Mouse (Mus musculus): ENCODE results near the gene Sult5a1. TPM values are rescaled to one million over a fixed set of nuclear protein-coding genes. Genes with fewer than 3 reads are reported as not detected.
A peak's percentile ranks its signal among the peaks of the same experiment; 100 is the strongest.
"Not testable (repeated sequence)": the region's sequence is repeated elsewhere in the genome, so short reads cannot be mapped to it uniquely, and the experiment has no call there.

Sult5a1 gene
- 16.3 and 17.8 TPM in 2 replicates for polyA plus RNA-seq (2014; fragmentation: Nextera tagmentation; extraction: Ambion mirVana)

DNA sequence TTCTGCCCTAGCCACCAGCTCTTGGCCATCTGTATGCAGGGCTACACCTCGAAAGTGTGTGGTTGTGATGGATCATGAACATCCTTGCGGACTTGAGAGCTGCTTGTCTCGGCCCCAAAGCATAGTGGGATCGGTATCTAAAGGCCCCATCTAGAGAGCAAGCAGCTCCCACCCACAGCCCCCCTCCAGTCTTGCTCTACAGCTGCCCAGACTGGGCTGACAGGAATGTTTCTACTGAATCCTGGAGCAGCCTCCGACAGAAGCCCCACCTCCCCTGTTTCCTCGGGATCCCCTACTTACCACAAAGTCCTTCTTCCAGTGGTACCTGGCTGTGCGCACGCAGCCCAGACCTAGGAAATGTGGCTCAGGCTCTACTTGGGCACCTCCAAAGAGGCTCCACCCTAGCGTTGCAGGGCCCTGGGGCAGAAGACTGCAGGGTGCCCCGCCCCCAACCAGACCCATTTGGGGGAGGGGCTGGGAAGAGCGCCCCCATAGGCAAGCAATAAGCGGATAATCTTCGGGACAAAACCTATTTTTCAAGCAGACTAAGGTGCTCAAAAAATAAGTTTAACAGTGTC lies at the start of gene Sult5a1:
Sult5a1 (minus strand) TSS at position 428 of the 578 bp plus-strand sequence.
- no peaks in the 10 kb centered on the region for H3K36me3 ChIP-seq (ENCODE audit: insufficient read depth)
- H3K4me1 ChIP-seq (ENCODE audit: insufficient read depth) = peaks cover 8% of the 10 kb centered on the region; the same call in 1 of the 2 replicates
- peak; percentile 38 for TF ChIP-seq CTCF (IDR thresholded peaks at IDR 0.05; ENCODE audit: low read depth)
- H3K4me2 ChIP-seq = peak within 1 kb of the TSS; percentile 38
- DNase-seq (peak; percentile 64), ATAC-seq (ENCODE audit: insufficient read depth) (peak; percentile 72)
- H3K27ac ChIP-seq (ENCODE audit: low read depth) = peak within 1 kb of the TSS; percentile 50
- peak within 1 kb of the TSS; percentile 17 for H3K4me3 ChIP-seq (ENCODE audit: low read depth, low read length)
- no peaks in the 10 kb centered on the region for H3K27me3 ChIP-seq (ENCODE audit: insufficient read depth, low read length)
- WGBS = 26% methylated on average over 13 of the region's 13 CpGs
- peak within 1 kb of the TSS; percentile 19 for H3K9ac ChIP-seq
- H3K9me3 ChIP-seq (ENCODE audit: low read depth, low read length) = no peaks in the 10 kb centered on the region

GRCm38 (mm10) chr8:123203571-123203970 lies 45.5 kb upstream of the Sult5a1 start:
- no peaks in the 10 kb centered on the region for H3K9me3 ChIP-seq (ENCODE audit: low read depth, low read length)
- H3K27ac ChIP-seq (ENCODE audit: low read depth) = no peak overlapping the region
- H3K4me1 ChIP-seq (ENCODE audit: insufficient read depth) = 0 out of 2 replicates have a peak, but pooled peaks cover 4% of the 10 kb centered on the region
- TF ChIP-seq CTCF (IDR thresholded peaks at IDR 0.05; ENCODE audit: low read depth) = no peak
- H3K9ac ChIP-seq = no peak overlapping the region
- WGBS = 76% methylated on average over 3 of the region's 3 CpGs
- no peaks in the 10 kb centered on the region for H3K27me3 ChIP-seq (ENCODE audit: insufficient read depth, low read length)
- peaks cover 31% of the 10 kb centered on the region for H3K36me3 ChIP-seq (ENCODE audit: insufficient read depth)
- DNase-seq = peak; percentile 7
- H3K4me2 ChIP-seq = no peak overlapping the region
- no peak overlapping the region for H3K4me3 ChIP-seq (ENCODE audit: low read depth, low read length)
- no peak for ATAC-seq (ENCODE audit: insufficient read depth)

DNA sequence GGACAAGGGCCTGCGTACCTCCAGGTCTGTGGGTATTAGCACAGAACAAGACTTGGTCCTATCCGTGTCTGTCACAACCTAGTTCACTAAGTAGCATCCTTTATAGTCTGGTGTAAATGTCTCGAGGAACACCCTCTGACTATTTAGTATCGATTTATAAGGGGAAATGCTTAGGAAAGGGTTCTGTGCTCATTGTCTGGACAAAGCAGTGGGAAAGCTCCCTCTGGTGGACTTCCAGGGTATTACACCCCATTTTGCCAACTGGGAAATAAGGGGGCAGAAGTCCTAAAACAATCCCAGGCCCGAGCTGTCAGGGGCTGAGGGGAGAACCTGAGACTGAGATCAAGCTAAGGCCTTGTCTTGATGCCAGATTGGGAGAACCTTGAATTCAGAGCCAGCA lies 44.2 kb upstream of the Sult5a1 start:
- Histone ChIP-seq H3K36me3 (ENCODE audit: insufficient read depth) (peaks cover 18% of the 10 kb centered on the region), H3K4me1 (ENCODE audit: insufficient read depth) (0 out of 2 replicates have a peak, but pooled peaks cover 4% of the 10 kb centered on the region), H3K4me2 (no peak overlapping the region), H3K27me3 (ENCODE audit: insufficient read depth, low read length) (no peaks in the 10 kb centered on the region), H3K4me3 (ENCODE audit: low read depth, low read length) (no peak overlapping the region), H3K9me3 (ENCODE audit: low read depth, low read length) (no peaks in the 10 kb centered on the region), H3K9ac (no peak overlapping the region), H3K27ac (ENCODE audit: low read depth) (no peak overlapping the region)
- DNase-seq = peak; percentile 93
- TF ChIP-seq CTCF (IDR thresholded peaks at IDR 0.05; ENCODE audit: low read depth) = peak; percentile 97
- 25% methylated on average over 5 of the region's 5 CpGs for WGBS
- ATAC-seq (ENCODE audit: insufficient read depth) = no peak

GRCm38 (mm10) chr8:123199864-123200263 lies 41.7 kb upstream of the Sult5a1 start:
- peak; percentile 33; the same call in 1 of the 2 replicates for TF ChIP-seq CTCF (IDR thresholded peaks at IDR 0.05; ENCODE audit: low read depth)
- no peak overlapping the region for H3K27ac ChIP-seq (ENCODE audit: low read depth)
- H3K9ac ChIP-seq = no peak overlapping the region
- H3K4me1 ChIP-seq (ENCODE audit: insufficient read depth) = 0 out of 2 replicates have a peak, but pooled peaks cover 4% of the 10 kb centered on the region
- H3K4me3 ChIP-seq (ENCODE audit: low read depth, low read length) = no peak overlapping the region
- no peaks in the 10 kb centered on the region for H3K9me3 ChIP-seq (ENCODE audit: low read depth, low read length)
- WGBS = 27% methylated on average over 14 of the region's 14 CpGs
- H3K4me2 ChIP-seq = no peak overlapping the region
- ATAC-seq (ENCODE audit: insufficient read depth) (peak; percentile 74), DNase-seq (peak; percentile 70)
- no peaks in the 10 kb centered on the region for H3K27me3 ChIP-seq (ENCODE audit: insufficient read depth, low read length)
- no peaks in the 10 kb centered on the region for H3K36me3 ChIP-seq (ENCODE audit: insufficient read depth)

GRCm38 (mm10) chr8:123197016-123197415 lies 38.9 kb upstream of the Sult5a1 start:
- not testable (repeated sequence) for DNase-seq; H3K4me2 ChIP-seq; H3K27ac ChIP-seq (ENCODE audit: low read depth); H3K36me3 ChIP-seq (ENCODE audit: insufficient read depth); H3K27me3 ChIP-seq (ENCODE audit: insufficient read depth, low read length); H3K9ac ChIP-seq; H3K9me3 ChIP-seq (ENCODE audit: low read depth, low read length); H3K4me1 ChIP-seq (ENCODE audit: insufficient read depth); H3K4me3 ChIP-seq (ENCODE audit: low read depth, low read length); ATAC-seq (ENCODE audit: insufficient read depth)
- 84% methylated on average over 5 of the region's 5 CpGs for WGBS

- Histone ChIP-seq H3K4me2 (no peak overlapping the region), H3K36me3 (ENCODE audit: insufficient read depth) (no peaks in the 10 kb centered on the region), H3K9me3 (ENCODE audit: low read depth, low read length) (no peaks in the 10 kb centered on the region), H3K27me3 (ENCODE audit: insufficient read depth, low read length) (no peaks in the 10 kb centered on the region), H3K27ac (ENCODE audit: low read depth) (no peak overlapping the region), H3K4me1 (ENCODE audit: insufficient read depth) (no peaks in the 10 kb centered on the region), H3K9ac (no peak overlapping the region), H3K4me3 (ENCODE audit: low read depth, low read length) (no peak overlapping the region)
- ATAC-seq (ENCODE audit: insufficient read depth) (no peak), DNase-seq (no peak)
- 88% methylated on average over 9 of the region's 9 CpGs for WGBS
- TF ChIP-seq CTCF (IDR thresholded peaks at IDR 0.05; ENCODE audit: low read depth) = no peak
Observed at GRCm38 (mm10) chr8:123193771-123194170, 35.7 kb upstream of the Sult5a1 start.

DNA sequence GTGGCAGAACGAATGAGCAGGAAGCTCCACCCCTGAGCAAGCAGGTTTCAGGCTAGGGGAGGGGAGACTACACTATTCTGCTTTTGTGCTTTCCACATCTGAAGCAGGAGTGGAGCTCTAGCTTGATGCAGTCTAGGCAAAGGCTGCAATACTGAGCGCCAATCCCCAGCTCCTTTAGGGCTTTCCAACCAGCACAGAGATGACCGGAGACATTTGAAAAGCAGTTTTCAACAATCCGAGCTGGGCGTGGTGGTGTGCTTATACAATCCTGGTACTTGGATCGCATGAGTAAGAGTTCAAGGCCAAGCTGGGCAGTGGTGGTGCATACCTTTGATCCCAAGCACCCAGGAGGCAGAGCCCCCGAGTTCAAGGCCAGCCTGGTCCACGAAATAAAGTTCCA lies 33.8 kb upstream of the Sult5a1 start:
- Histone ChIP-seq H3K4me3 (ENCODE audit: low read depth, low read length) (no peak overlapping the region), H3K36me3 (ENCODE audit: insufficient read depth) (no peaks in the 10 kb centered on the region), H3K9ac (no peak overlapping the region), H3K4me1 (ENCODE audit: insufficient read depth) (no peaks in the 10 kb centered on the region), H3K9me3 (ENCODE audit: low read depth, low read length) (no peaks in the 10 kb centered on the region), H3K27ac (ENCODE audit: low read depth) (no peak overlapping the region), H3K27me3 (ENCODE audit: insufficient read depth, low read length) (no peaks in the 10 kb centered on the region), H3K4me2 (no peak overlapping the region)
- WGBS = 54% methylated on average over 7 of the region's 8 CpGs
- no peak for ATAC-seq (ENCODE audit: insufficient read depth)
- DNase-seq = peak; percentile 9
- no peak for TF ChIP-seq CTCF (IDR thresholded peaks at IDR 0.05; ENCODE audit: low read depth)

Data from lung, embryonic 14.5 days (tissue).